Mouse (Mus musculus): Measurements from ENCODE around the gene Defb11. TPM values are rescaled to one million over a fixed set of nuclear protein-coding genes. Genes with fewer than 3 reads are reported as not detected.
"Not testable (repeated sequence)": the region's sequence is repeated elsewhere in the genome, so short reads cannot be mapped to it uniquely, and the experiment has no call there.

The Defb11 gene
- not detected in 2 replicates for polyA plus RNA-seq (2012; ENCODE audit: insufficient read depth, insufficient read length, low replicate concordance, missing spikeins)

- not testable (repeated sequence) for H3K4me1 ChIP-seq (ENCODE audit: control insufficient read depth, insufficient read depth, low read length); H3K27ac ChIP-seq (ENCODE audit: insufficient read depth, low read depth, low read length)
Measured at GRCm38 (mm10) chr8:21906290-21906689, at the start of gene Defb11. Defb11 (minus strand) TSS chr8:21906412.

GRCm38 (mm10) chr8:21955321-21955720, 49.1 kb upstream of the Defb11 start:
- 4% methylated on average over 9 of the region's 9 CpGs for WGBS
- no peak overlapping the region for H3K27ac ChIP-seq (ENCODE audit: insufficient read depth, low read depth, low read length)
- H3K4me3 ChIP-seq (ENCODE audit: insufficient read depth, low read depth, low read length) = no peak overlapping the region
- TF ChIP-seq CTCF (IDR thresholded peaks at IDR 0.05; ENCODE audit: insufficient read depth, low read depth, low read length) (no peak), POLR2A (IDR thresholded peaks at IDR 0.05; ENCODE audit: insufficient read depth, low read depth, low read length) (no peak)
- H3K4me1 ChIP-seq (ENCODE audit: control insufficient read depth, insufficient read depth, low read length) = no peaks in the 10 kb centered on the region

More at GRCm38 (mm10) chr8:21906290-21906689, at the start of gene Defb11:
- not testable (repeated sequence) for H3K4me3 ChIP-seq (ENCODE audit: insufficient read depth, low read depth, low read length)

DNA sequence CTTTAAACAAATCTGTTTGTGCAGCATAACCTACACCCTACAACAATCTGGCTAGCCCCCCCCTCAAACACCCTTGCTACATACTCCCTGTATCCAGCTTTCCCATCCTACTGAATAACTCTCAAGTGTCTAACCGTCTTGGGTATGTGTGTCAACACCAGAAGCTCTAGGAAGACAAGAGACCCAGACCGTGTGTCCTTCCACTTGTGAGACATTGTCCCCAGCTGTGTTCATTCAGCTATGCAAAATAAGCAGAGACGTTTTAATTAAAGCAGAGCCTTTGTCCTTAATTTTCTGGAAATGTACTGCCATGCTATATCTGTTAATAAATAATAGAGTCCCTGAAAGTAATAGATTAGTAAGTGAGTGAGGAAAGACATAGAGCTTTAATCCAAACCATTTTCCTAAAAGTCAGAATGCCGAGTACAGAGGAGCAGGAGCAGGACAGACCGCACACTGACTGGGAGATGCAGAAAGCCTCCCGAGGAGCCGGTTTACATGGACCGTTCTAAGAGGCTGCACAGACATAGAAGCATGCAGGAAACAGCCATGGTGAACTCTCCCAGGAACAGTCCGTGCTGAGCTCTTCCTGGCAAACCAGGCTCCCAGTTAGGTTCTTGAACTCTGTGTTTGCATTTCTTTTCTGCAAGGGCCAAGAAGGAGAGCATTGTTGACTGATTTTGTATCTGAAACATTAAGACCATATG, 41.3 kb upstream of the Defb11 start:
- H3K27ac ChIP-seq (ENCODE audit: insufficient read depth, low read depth, low read length) = no peak overlapping the region
- TF ChIP-seq POLR2A (IDR thresholded peaks at IDR 0.05; ENCODE audit: insufficient read depth, low read depth, low read length) (no peak), CTCF (IDR thresholded peaks at IDR 0.05; ENCODE audit: insufficient read depth, low read depth, low read length) (no peak)
- H3K4me1 ChIP-seq (ENCODE audit: control insufficient read depth, insufficient read depth, low read length) = no peaks in the 10 kb centered on the region
- WGBS = 32% methylated on average over 9 of the region's 9 CpGs
- H3K4me3 ChIP-seq (ENCODE audit: insufficient read depth, low read depth, low read length) = no peak overlapping the region

- TF ChIP-seq CTCF (IDR thresholded peaks at IDR 0.05; ENCODE audit: insufficient read depth, low read depth, low read length) = no peak
- no peak for TF ChIP-seq POLR2A (IDR thresholded peaks at IDR 0.05; ENCODE audit: insufficient read depth, low read depth, low read length)
- no peaks in the 10 kb centered on the region for H3K4me1 ChIP-seq (ENCODE audit: control insufficient read depth, insufficient read depth, low read length)
- no peak within 1 kb of the TSS for H3K4me3 ChIP-seq (ENCODE audit: insufficient read depth, low read depth, low read length)
- 72% methylated on average over 6 of the region's 6 CpGs for WGBS
- H3K27ac ChIP-seq (ENCODE audit: insufficient read depth, low read depth, low read length) = no peak within 1 kb of the TSS
Measured at GRCm38 (mm10) chr8:21946462-21946861, 40.2 kb upstream of the Defb11 start, which contains the start of gene Defb13. Defb13 (plus strand) TSS chr8:21946762.

- H3K4me1 ChIP-seq (ENCODE audit: control insufficient read depth, insufficient read depth, low read length); H3K4me3 ChIP-seq (ENCODE audit: insufficient read depth, low read depth, low read length); H3K27ac ChIP-seq (ENCODE audit: insufficient read depth, low read depth, low read length): not testable (repeated sequence)
- WGBS = 83% methylated on average over 4 of the region's 4 CpGs
Measured at GRCm38 (mm10) chr8:21938052-21938451, 31.8 kb upstream of the Defb11 start, which contains the start of gene Defb35. Defb35 (plus strand) TSS chr8:21938352.

DNA sequence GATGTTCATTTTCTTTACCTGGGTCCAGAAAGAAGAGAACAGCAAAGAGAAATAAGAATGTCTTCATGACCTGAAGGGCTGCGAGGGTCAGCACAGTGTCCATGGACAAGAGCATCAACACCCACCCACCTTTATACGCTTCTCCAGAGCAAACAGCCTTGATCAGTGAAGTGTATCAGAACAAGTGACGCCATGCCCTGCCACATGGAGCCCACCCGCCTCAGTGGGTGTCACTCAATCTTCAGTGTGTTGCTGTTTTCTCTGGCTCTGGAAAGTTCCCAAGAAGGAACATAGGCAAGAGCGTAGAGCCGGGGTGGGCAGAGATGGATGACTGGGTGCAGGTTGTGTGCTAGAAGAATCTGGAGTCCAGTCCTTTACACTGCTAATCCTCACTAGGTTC, 26.4 kb upstream of the Defb11 start, which contains the start of gene Defb15:
Gene Defb15 (minus strand): TSS at position 101 of the 400 bp plus-strand sequence.
- 94% methylated on average over 6 of the region's 6 CpGs for WGBS
- H3K4me1 ChIP-seq (ENCODE audit: control insufficient read depth, insufficient read depth, low read length) = no peaks in the 10 kb centered on the region
- H3K27ac ChIP-seq (ENCODE audit: insufficient read depth, low read depth, low read length) = no peak within 1 kb of the TSS
- H3K4me3 ChIP-seq (ENCODE audit: insufficient read depth, low read depth, low read length) = no peak within 1 kb of the TSS
- TF ChIP-seq CTCF (IDR thresholded peaks at IDR 0.05; ENCODE audit: insufficient read depth, low read depth, low read length) (no peak), POLR2A (IDR thresholded peaks at IDR 0.05; ENCODE audit: insufficient read depth, low read depth, low read length) (no peak)

DNA sequence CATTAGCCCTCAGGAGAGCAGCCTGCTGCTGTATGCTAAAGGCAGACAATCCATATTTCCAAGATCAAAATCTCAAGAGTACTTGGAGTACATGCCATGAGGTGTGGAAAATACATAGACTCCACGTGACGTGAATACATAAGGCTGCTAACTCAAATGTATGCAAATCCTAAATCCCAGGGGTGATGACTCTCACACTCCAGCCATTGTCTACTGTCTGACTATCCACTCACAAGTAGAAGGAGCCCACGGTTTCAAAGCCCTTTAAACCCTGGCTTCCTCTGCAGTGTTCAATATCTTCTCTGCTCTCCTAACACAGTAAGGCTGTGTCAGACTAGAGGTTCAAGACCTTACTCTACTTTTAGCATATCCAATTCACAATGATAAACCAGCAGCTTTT, 24.5 kb upstream of the Defb11 start:
- H3K27ac ChIP-seq (ENCODE audit: insufficient read depth, low read depth, low read length); H3K4me3 ChIP-seq (ENCODE audit: insufficient read depth, low read depth, low read length); H3K4me1 ChIP-seq (ENCODE audit: control insufficient read depth, insufficient read depth, low read length): not testable (repeated sequence)
- WGBS = 73% methylated on average over 3 of the region's 3 CpGs

DNA sequence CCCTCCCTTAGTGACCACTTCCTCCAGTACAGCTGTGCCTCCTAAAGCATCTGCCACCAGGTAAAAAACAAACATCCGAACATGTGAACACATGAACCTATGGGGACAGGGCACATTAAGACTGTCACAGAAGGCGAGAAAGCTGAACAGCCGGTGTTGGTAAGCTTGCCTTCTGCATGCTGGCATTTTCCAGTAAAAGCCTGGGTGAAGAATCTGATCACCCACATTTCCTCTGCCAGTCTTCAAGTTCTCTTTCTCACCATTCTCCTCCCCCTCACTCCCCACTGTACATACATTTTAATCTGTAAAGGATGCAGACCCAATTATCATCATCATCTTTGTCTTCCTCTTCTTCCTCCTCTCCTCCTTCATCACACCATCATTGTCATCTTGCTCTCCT, 9.4 kb upstream of the Defb11 start:
- no peak overlapping the region for H3K27ac ChIP-seq (ENCODE audit: insufficient read depth, low read depth, low read length)
- no peak overlapping the region for H3K4me3 ChIP-seq (ENCODE audit: insufficient read depth, low read depth, low read length)
- no peaks in the 10 kb centered on the region for H3K4me1 ChIP-seq (ENCODE audit: control insufficient read depth, insufficient read depth, low read length)
- 84% methylated on average over 3 of the region's 3 CpGs for WGBS
- no peak for TF ChIP-seq POLR2A (IDR thresholded peaks at IDR 0.05; ENCODE audit: insufficient read depth, low read depth, low read length)
- TF ChIP-seq CTCF (IDR thresholded peaks at IDR 0.05; ENCODE audit: insufficient read depth, low read depth, low read length) = no peak

DNA sequence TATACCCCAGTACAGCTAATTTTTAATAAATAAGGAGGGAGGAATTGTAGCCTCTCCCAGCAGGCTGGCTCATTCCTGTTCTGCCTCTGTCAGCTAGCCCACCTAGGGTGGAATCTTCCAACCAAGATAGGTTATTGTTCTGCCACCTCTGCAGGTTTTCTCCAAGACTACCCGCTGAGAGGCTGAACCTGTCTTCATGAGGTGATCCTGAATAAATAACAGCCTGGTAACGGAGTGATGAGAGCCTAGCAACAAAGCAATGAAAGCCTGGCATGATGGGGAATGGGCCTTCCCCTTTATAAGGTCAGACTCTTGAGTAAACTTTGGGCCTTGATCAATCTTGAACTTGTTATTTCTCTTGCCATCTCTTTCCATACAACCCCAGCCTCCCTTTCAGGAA, 6.3 kb upstream of the Defb11 start:
- TF ChIP-seq POLR2A (IDR thresholded peaks at IDR 0.05; ENCODE audit: insufficient read depth, low read depth, low read length) (no peak), CTCF (IDR thresholded peaks at IDR 0.05; ENCODE audit: insufficient read depth, low read depth, low read length) (no peak)
- WGBS = 33% methylated on average over 2 of the region's 2 CpGs

DNA sequence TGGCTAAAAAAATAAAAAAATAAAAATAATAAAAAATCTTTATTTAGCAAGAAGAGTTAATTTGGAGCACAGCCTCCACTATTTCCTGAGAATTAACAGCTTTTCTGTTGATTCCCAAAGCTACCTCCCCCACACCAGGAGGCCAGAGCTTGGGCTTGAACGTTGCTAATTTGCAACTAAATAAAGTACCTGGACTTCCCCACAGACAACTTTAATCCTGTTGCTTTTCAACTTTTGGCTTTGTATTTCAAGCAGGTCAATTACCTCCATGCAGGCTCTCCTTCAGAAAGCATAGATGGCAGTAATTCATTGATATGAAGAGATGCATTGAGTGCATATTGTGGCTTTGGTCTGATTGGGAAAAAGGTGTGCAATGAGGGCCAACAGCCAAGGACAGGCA, 5.7 kb upstream of the Defb11 start:
- no peak overlapping the region for H3K27ac ChIP-seq (ENCODE audit: insufficient read depth, low read depth, low read length)
- TF ChIP-seq CTCF (IDR thresholded peaks at IDR 0.05; ENCODE audit: insufficient read depth, low read depth, low read length) = no peak
- TF ChIP-seq POLR2A (IDR thresholded peaks at IDR 0.05; ENCODE audit: insufficient read depth, low read depth, low read length) = no peak
- WGBS = 9% methylated on average over 1 of the region's 1 CpGs
- no peaks in the 10 kb centered on the region for H3K4me1 ChIP-seq (ENCODE audit: control insufficient read depth, insufficient read depth, low read length)
- H3K4me3 ChIP-seq (ENCODE audit: insufficient read depth, low read depth, low read length) = no peak overlapping the region

More for the DNA sequence above, 6.3 kb upstream of the Defb11 start:
- H3K4me3 ChIP-seq (ENCODE audit: insufficient read depth, low read depth, low read length) = no peak overlapping the region
- no peaks in the 10 kb centered on the region for H3K4me1 ChIP-seq (ENCODE audit: control insufficient read depth, insufficient read depth, low read length)
- H3K27ac ChIP-seq (ENCODE audit: insufficient read depth, low read depth, low read length) = no peak overlapping the region

DNA sequence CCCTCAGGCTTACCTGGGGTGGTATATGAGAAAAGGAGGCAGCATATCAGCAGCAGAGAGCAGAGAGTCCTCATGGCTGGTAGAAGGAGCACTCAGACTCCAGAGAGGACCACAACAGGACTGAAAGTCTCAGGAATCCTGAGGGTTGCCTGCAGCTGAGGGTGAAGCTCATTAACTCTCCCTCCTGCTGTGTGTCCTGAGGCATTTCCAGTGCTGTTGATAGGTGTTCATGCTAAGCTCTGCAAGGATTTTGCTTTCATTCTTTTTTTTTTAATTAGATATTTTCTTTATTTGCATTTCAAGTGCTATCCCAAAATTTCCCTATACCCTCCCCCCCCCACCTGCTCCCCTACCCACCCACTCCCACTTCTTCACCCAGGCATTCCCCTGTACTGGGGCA, 20.9 kb downstream of the Defb11 start, which contains the start of gene Defb9:
Gene Defb9 (minus strand): TSS at position 101 of the 400 bp plus-strand sequence.
- H3K4me1 ChIP-seq (ENCODE audit: control insufficient read depth, insufficient read depth, low read length); H3K4me3 ChIP-seq (ENCODE audit: insufficient read depth, low read depth, low read length); H3K27ac ChIP-seq (ENCODE audit: insufficient read depth, low read depth, low read length): not testable (repeated sequence)

GRCm38 (mm10) chr8:21858586-21858985, 47.6 kb downstream of the Defb11 start, which contains the start of gene Defb10:
Defb10 (plus strand) TSS chr8:21858901.
- not testable (repeated sequence) for H3K4me3 ChIP-seq (ENCODE audit: insufficient read depth, low read depth, low read length); H3K4me1 ChIP-seq (ENCODE audit: control insufficient read depth, insufficient read depth, low read length); H3K27ac ChIP-seq (ENCODE audit: insufficient read depth, low read depth, low read length)
- 16% methylated on average over 1 of the region's 1 CpGs for WGBS
